Mouse (Mus musculus): ENCODE measurements around the gene Nectin4.

DNA sequence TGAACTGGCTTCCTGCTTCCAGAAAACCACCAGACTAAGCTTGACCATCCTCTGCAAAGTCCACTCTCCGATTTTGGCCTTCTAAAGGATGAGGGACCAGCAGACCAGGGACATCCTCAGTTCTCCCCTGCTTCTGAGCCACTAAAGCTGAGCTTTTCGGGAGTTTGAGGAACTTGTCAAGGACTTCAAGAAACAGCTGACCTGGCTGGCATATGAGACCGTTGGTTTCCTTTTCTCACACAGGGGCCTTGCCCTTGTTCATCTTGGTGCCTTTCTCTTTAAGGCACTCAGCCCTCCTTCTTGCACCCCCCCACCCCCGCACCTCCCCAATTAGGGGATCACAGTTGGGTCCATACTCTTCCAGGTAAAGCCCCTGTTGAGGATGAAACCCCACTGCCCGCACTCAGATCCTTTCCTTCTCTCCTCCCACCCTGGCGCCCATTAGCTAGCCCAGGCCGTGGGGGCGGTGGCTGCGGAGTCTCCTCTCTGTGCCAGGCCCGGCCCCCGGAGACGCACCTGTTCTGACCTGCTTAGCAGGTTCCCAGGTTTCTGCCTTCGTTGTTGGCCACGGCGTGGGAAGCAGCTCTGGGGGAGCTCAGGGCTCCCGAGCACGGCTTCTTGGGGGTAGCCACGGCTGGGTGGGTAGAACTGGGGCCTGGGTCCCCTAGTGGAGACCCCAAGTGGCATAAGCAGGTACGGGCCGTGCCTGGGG lies at the start of gene Nectin4:
- no peak for TF ChIP-seq CTCF (IDR thresholded peaks at IDR 0.05; ENCODE audit: extremely low read depth, insufficient read length, insufficient replicate concordance, low read depth, low read length)
- TF ChIP-seq POLR2A (IDR thresholded peaks at IDR 0.05; ENCODE audit: low read depth, low read length) = no peak
